ENCODE assay signal across 25 mouse cellular contexts in genomic region chr5:124366721-124367120, GRCm38 (mm10). TPM values are rescaled to one million over a fixed set of nuclear protein-coding genes. Genes with fewer than 3 reads are reported as not detected.
DNase-seq lines count a peak whose midpoint lies in the region; ATAC-seq and TF ChIP-seq lines count a peak whose summit lies in the region.
"Had no signal": no experiment of that assay in that cellular context is flagged by ENCODE, and none has a peak within 500 bp of the region (broad histone marks: within the 10 kb centered on the region; RNA-seq: fewer than 3 reads in every experiment).

No protein-coding gene starts in this region.

- no peaks in the 10 kb centered on the region for H3K9me3 ChIP-seq in lung, postnatal 0 days (ENCODE audit: low read length)
- H3K9me3 ChIP-seq in kidney, postnatal 0 days (replicated peaks; ENCODE audit: low read length) = no peaks in the 10 kb centered on the region
- H3K9me3 ChIP-seq: embryonic facial prominence, embryonic 12.5 days; forebrain, embryonic 12.5 days; heart, embryonic 15.5 days; hindbrain, embryonic 13.5 days; liver, embryonic 12.5 days; neural tube, embryonic 13.5 days had no signal

- H3K9ac ChIP-seq in lung, postnatal 0 days (replicated peaks; ENCODE audit: low read depth) = no peak overlapping the region
- H3K9ac ChIP-seq in kidney, postnatal 0 days (ENCODE audit: low read depth, low read length) = no peak overlapping the region
- H3K9ac ChIP-seq: embryonic facial prominence, embryonic 12.5 days; forebrain, embryonic 12.5 days; heart, embryonic 15.5 days; hindbrain, embryonic 13.5 days; liver, embryonic 12.5 days; neural tube, embryonic 13.5 days had no signal

- H3K36me3 ChIP-seq in lung, postnatal 0 days (ENCODE audit: insufficient read depth, low read length) = peaks cover 19% of the 10 kb centered on the region
- peaks cover under 1% of the 10 kb centered on the region; the same call in 1 of the 2 replicates for H3K36me3 ChIP-seq in kidney, adult 2 months (ENCODE audit: control insufficient read depth, insufficient read depth, low read length)
- H3K36me3 ChIP-seq in kidney, postnatal 0 days (ENCODE audit: insufficient read depth, low read length) = peaks cover 22% of the 10 kb centered on the region
- H3K36me3 ChIP-seq in splenic B cell, adult 2 months (ENCODE audit: control insufficient read depth, insufficient read depth, low read length, poor library complexity, severe bottlenecking) = 0 out of 2 replicates have a peak, but pooled peaks cover 3% of the 10 kb centered on the region

- WGBS in lung, postnatal 0 days = 52% methylated on average over 3 of the region's 3 CpGs
- WGBS in kidney, adult 2 months = 25% methylated on average over 3 of the region's 3 CpGs
- WGBS in kidney, postnatal 0 days = 59% methylated on average over 3 of the region's 3 CpGs

- H3K4me3 ChIP-seq in lung, postnatal 0 days (ENCODE audit: low read depth, low read length) = no peak overlapping the region
- H3K4me3 ChIP-seq in kidney, adult 2 months (ENCODE audit: insufficient read depth, low read depth, low read length) = no peak overlapping the region
- H3K4me3 ChIP-seq in kidney, postnatal 0 days (replicated peaks; ENCODE audit: low read depth, low read length) = no peak overlapping the region
- H3K4me3 ChIP-seq: embryonic facial prominence, embryonic 12.5 days; forebrain, embryonic 12.5 days; heart, embryonic 15.5 days; hindbrain, embryonic 13.5 days; liver, embryonic 12.5 days; myocyte; neural tube, embryonic 13.5 days had no signal

- H3K4me2 ChIP-seq in lung, postnatal 0 days (replicated peaks; ENCODE audit: low read depth, low read length) = no peak overlapping the region
- H3K4me2 ChIP-seq in kidney, postnatal 0 days (ENCODE audit: low read length) = no peak overlapping the region
- H3K4me2 ChIP-seq: embryonic facial prominence, embryonic 12.5 days; forebrain, embryonic 12.5 days; heart, embryonic 15.5 days; hindbrain, embryonic 13.5 days; liver, embryonic 12.5 days; neural tube, embryonic 13.5 days had no signal

- peak; percentile 27 for DNase-seq in lung, postnatal 0 days (ENCODE audit: low spot score)
- DNase-seq in lung, postnatal 4 days = no peak
- peak; percentile 90 for DNase-seq in kidney, adult 2 months
- peak; percentile 37 for DNase-seq in kidney, postnatal 0 days (ENCODE audit: low spot score)
- peak; percentile 44 for DNase-seq in splenic B cell, adult 2 months (ENCODE audit: low read depth, low spot score)
- DNase-seq in spleen, adult 12 weeks (ENCODE audit: low spot score) = no peak
- DNase-seq: adrenal gland, postnatal 10 days; cerebellum, adult 2 months; cerebellum, postnatal 25 days; gastrocnemius, postnatal 36 days; heart, postnatal 36 days; layer of hippocampus, postnatal 36 days; lung, adult 2 months; lung, postnatal 36 days had no signal

- TF ChIP-seq POLR2A in kidney, adult 2 months (IDR thresholded peaks at IDR 0.05; ENCODE audit: low read depth, low read length) = no peak

- no peaks in the 10 kb centered on the region for H3K4me1 ChIP-seq in lung, postnatal 0 days (ENCODE audit: insufficient read depth, low read depth, low read length)
- H3K4me1 ChIP-seq in kidney, adult 2 months (ENCODE audit: control insufficient read depth, insufficient read depth, low read length) = peaks cover 12% of the 10 kb centered on the region; the same call in 1 of the 2 replicates
- 0 out of 2 replicates have a peak, but pooled peaks cover 3% of the 10 kb centered on the region for H3K4me1 ChIP-seq in kidney, postnatal 0 days (replicated peaks; ENCODE audit: insufficient read depth, low read length)
- H3K4me1 ChIP-seq: embryonic facial prominence, embryonic 12.5 days; forebrain, embryonic 12.5 days; heart, embryonic 15.5 days; hindbrain, embryonic 13.5 days; liver, embryonic 12.5 days; neural tube, embryonic 13.5 days had no signal

- no peak; the same call in 1 of the 2 replicates for ATAC-seq in lung, postnatal 0 days
- ATAC-seq in kidney, postnatal 0 days (replicated peaks; ENCODE audit: low FRiP score, low read depth) = 0 out of 2 replicates have a peak, but pooled peaks have one; percentile 21
- ATAC-seq in megakaryocyte progenitor cell, adult 5-6 weeks (replicated peaks; ENCODE audit: poor library complexity) = no peak
- ATAC-seq: activated CD4-positive, CD25-positive, alpha-beta regulatory T cell, adult 4 months; liver, embryonic 12.5 days; midbrain, embryonic 16.5 days had no signal

- no peak for TF ChIP-seq CTCF in lung, postnatal 0 days (IDR thresholded peaks at IDR 0.05)
- no peak for TF ChIP-seq CTCF in kidney, adult 2 months (conservative IDR thresholded peaks at IDR 0.05; ENCODE audit: insufficient read depth, insufficient read length, low read depth, low read length)
- no peak for TF ChIP-seq CTCF in kidney, postnatal 0 days (IDR thresholded peaks at IDR 0.05; ENCODE audit: low read depth)

- H3K27ac ChIP-seq in lung, postnatal 0 days (ENCODE audit: low read length) = no peak overlapping the region
- peak overlapping the region; percentile 63 for H3K27ac ChIP-seq in kidney, adult 2 months (ENCODE audit: insufficient read depth, low read depth, low read length)
- no peak overlapping the region for H3K27ac ChIP-seq in kidney, postnatal 0 days
- H3K27ac ChIP-seq: embryonic facial prominence, embryonic 12.5 days; forebrain, embryonic 12.5 days; heart, embryonic 15.5 days; hindbrain, embryonic 13.5 days; liver, embryonic 12.5 days; neural tube, embryonic 13.5 days; stomach, postnatal 0 days had no signal

- no peaks in the 10 kb centered on the region for H3K27me3 ChIP-seq in lung, postnatal 0 days (replicated peaks; ENCODE audit: insufficient read depth, low read length)
- H3K27me3 ChIP-seq in kidney, adult 2 months (replicated peaks; ENCODE audit: control insufficient read depth, insufficient read depth, low read length) = no peaks in the 10 kb centered on the region
- H3K27me3 ChIP-seq in kidney, postnatal 0 days (ENCODE audit: insufficient read depth, low read length) = no peaks in the 10 kb centered on the region
- no peaks in the 10 kb centered on the region for H3K27me3 ChIP-seq in splenic B cell, adult 2 months (ENCODE audit: control insufficient read depth, insufficient read depth, low read length, poor library complexity, severe bottlenecking)
- H3K27me3 ChIP-seq: embryonic facial prominence, embryonic 12.5 days; forebrain, embryonic 12.5 days; heart, embryonic 15.5 days; hindbrain, embryonic 13.5 days; liver, embryonic 12.5 days; neural tube, embryonic 13.5 days had no signal

- no peak for TF ChIP-seq EP300 in lung, postnatal 0 days (IDR thresholded peaks at IDR 0.05)

RNA-seq across cellular contexts. Expression of gene Cdk2ap1, which starts 3.8 kb away (rescaled TPM):
- polyA plus RNA-seq in lung, postnatal 0 days (2015; fragmentation: Nextera tagmentation; extraction: Ambion mirVana) = 39.3 and 49.3 TPM in 2 replicates
- 76.6 and 79.8 TPM in 2 replicates for polyA plus RNA-seq in kidney, adult 2 months (2012; rRNA removed)
- 57.7 and 131 TPM in 2 replicates for polyA plus RNA-seq in kidney, postnatal 0 days (2015; fragmentation: Nextera tagmentation; extraction: Ambion mirVana)
- total RNA-seq in megakaryocyte progenitor cell, adult 5-6 weeks (2015) = 256 and 268 TPM in 2 replicates
- 174 and 218 TPM in 2 replicates for total RNA-seq in megakaryocyte progenitor cell, adult 5-6 weeks (2017)

RNA-seq across cellular contexts. Expression of gene 2810006K23Rik, which starts 38.8 kb away (rescaled TPM):
- polyA plus RNA-seq in lung, postnatal 0 days (2015; fragmentation: Nextera tagmentation; extraction: Ambion mirVana) = 6.1 and 7.7 TPM in 2 replicates
- polyA plus RNA-seq in kidney, adult 2 months (2012; rRNA removed) = 7.2 and 8.0 TPM in 2 replicates
- 12.0 and 13.9 TPM in 2 replicates for polyA plus RNA-seq in kidney, postnatal 0 days (2015; fragmentation: Nextera tagmentation; extraction: Ambion mirVana)
- total RNA-seq in megakaryocyte progenitor cell, adult 5-6 weeks (2015) = 12.8 and 15.7 TPM in 2 replicates
- total RNA-seq in megakaryocyte progenitor cell, adult 5-6 weeks (2017) = 18.9 and 22.1 TPM in 2 replicates

RNA-seq across cellular contexts. Expression of gene Mphosph9, which starts 38.9 kb away (rescaled TPM):
- 3.2 and 3.4 TPM in 2 replicates for polyA plus RNA-seq in lung, postnatal 0 days (2015; fragmentation: Nextera tagmentation; extraction: Ambion mirVana)
- 2.5 and 3.1 TPM in 2 replicates for polyA plus RNA-seq in kidney, adult 2 months (2012; rRNA removed)
- polyA plus RNA-seq in kidney, postnatal 0 days (2015; fragmentation: Nextera tagmentation; extraction: Ambion mirVana) = 5.2 and 6.0 TPM in 2 replicates
- total RNA-seq in megakaryocyte progenitor cell, adult 5-6 weeks (2015) = 16.6 and 18.3 TPM in 2 replicates
- total RNA-seq in megakaryocyte progenitor cell, adult 5-6 weeks (2017) = 18.9 and 25.2 TPM in 2 replicates

RNA-seq across cellular contexts. Expression of gene Sbno1, which starts 59.1 kb away (rescaled TPM):
- 46.5 and 58.0 TPM in 2 replicates for polyA plus RNA-seq in lung, postnatal 0 days (2015; fragmentation: Nextera tagmentation; extraction: Ambion mirVana)
- polyA plus RNA-seq in kidney, adult 2 months (2012; rRNA removed) = 16.7 and 20.8 TPM in 2 replicates
- 56.2 and 70.6 TPM in 2 replicates for polyA plus RNA-seq in kidney, postnatal 0 days (2015; fragmentation: Nextera tagmentation; extraction: Ambion mirVana)
- 94.8 and 95.7 TPM in 2 replicates for total RNA-seq in megakaryocyte progenitor cell, adult 5-6 weeks (2015)
- total RNA-seq in megakaryocyte progenitor cell, adult 5-6 weeks (2017) = 162 and 219 TPM in 2 replicates

Comparison
In these comparisons a context has a peak if more than half of its experiments do, and no peak if none do; other contexts are left out.
1. DNase-seq: peak in lung, postnatal 0 days (single experiment), kidney, adult 2 months (single experiment), kidney, postnatal 0 days (single experiment) and splenic B cell, adult 2 months (single experiment); none in lung, postnatal 4 days (0 of 2) and spleen, adult 12 weeks (single experiment).